Mouse (Mus musculus): ENCODE measurements around the gene Alkbh2. TPM values are rescaled to one million over a fixed set of nuclear protein-coding genes. Genes with fewer than 3 reads are reported as not detected.

Gene Alkbh2
- polyA plus RNA-seq, 1 experiment from 2014 or later = 4.8 TPM

DNA sequence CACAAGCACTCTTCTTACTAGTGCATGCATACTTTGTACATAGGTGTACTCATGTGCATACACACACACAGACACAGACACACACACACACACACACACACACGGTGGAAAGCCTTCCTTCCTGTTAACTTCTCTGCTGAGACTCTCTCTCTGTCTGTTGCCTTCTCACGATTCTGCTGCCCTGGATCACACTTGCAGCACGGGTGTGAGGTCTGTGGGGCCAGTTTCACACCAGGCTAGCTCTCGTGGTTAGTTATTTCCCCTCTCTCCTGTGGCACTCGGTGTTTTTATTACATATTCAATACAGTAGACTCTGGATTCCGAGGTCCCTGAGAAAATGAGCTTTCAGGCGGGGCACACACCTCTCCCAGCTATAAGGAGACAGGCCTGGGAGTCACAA, 11.4 kb downstream of the Alkbh2 start:
- Histone ChIP-seq H3K4me1 (ENCODE audit: control insufficient read depth, insufficient read depth, low read length) (no peaks in the 10 kb centered on the region), H3K36me3 (ENCODE audit: control insufficient read depth, insufficient read depth, low read length) (0 out of 2 replicates have a peak, but pooled peaks cover under 1% of the 10 kb centered on the region), H3K27ac (ENCODE audit: low read length) (no peak overlapping the region), H3K27me3 (ENCODE audit: control insufficient read depth, insufficient read depth, low read length) (no peaks in the 10 kb centered on the region), H3K4me2 (ENCODE audit: low read depth, low read length) (no peak overlapping the region), H3K9ac (ENCODE audit: low read length) (no peak overlapping the region), H3K9me3 (replicated peaks; ENCODE audit: control insufficient read depth, low read length) (no peaks in the 10 kb centered on the region), H3K4me3 (replicated peaks; ENCODE audit: low read length) (no peak overlapping the region)
- WGBS = 83% methylated on average over 7 of the region's 7 CpGs
- no peak for ATAC-seq (ENCODE audit: insufficient read depth, low FRiP score)

DNA sequence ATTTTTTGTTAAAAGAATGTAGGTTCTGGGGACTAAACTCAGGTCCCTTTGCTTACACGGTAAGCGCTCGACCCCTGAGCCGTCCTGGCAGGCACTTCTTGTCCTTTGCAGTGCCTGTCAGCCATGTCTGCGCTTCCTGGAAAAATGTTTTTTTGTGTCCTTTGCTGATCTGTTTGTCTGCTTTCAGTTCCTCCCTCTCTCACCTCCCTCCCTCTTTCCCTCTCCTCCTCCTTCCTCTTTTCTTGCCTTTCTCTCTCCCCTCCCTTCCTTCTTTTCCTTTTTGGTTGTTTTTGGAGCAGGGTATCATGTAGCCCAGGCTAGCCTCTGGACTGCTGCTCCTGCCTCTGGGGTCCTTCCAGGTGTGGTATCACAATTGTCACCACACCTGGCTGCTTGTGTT, 13.0 kb downstream of the Alkbh2 start:
- no peaks in the 10 kb centered on the region for H3K9me3 ChIP-seq (replicated peaks; ENCODE audit: control insufficient read depth, low read length)
- H3K4me2 ChIP-seq (ENCODE audit: low read depth, low read length) = no peak overlapping the region
- no peak overlapping the region for H3K27ac ChIP-seq (ENCODE audit: low read length)
- H3K4me1 ChIP-seq (ENCODE audit: control insufficient read depth, insufficient read depth, low read length) = no peaks in the 10 kb centered on the region
- H3K36me3 ChIP-seq (ENCODE audit: control insufficient read depth, insufficient read depth, low read length) = no peaks in the 10 kb centered on the region
- ATAC-seq (ENCODE audit: insufficient read depth, low FRiP score) = no peak
- H3K4me3 ChIP-seq (replicated peaks; ENCODE audit: low read length) = no peak overlapping the region
- no peaks in the 10 kb centered on the region for H3K27me3 ChIP-seq (ENCODE audit: control insufficient read depth, insufficient read depth, low read length)
- 83% methylated on average over 5 of the region's 5 CpGs for WGBS
- no peak overlapping the region for H3K9ac ChIP-seq (ENCODE audit: low read length)

DNA sequence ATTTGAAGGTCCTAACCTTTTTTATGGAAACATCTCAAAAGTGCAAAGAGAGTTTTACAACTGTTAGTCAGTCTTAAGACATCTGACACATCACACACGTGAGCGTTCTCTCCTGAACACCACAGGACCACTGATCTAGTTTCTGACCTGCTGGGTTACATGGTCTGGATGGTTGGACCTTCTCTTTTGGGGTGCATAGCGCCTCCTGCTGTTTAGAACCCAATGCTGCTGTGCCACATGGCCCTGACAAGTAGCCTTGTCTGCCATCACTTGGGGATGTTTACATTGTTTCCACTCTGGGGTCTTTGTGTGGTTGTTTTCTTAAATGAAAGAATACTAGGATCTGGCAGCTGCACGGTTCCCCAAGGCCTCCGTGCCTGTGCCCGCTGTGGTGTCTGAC, 14.7 kb downstream of the Alkbh2 start:
- no peaks in the 10 kb centered on the region for H3K9me3 ChIP-seq (replicated peaks; ENCODE audit: control insufficient read depth, low read length)
- H3K4me2 ChIP-seq (ENCODE audit: low read depth, low read length) = no peak overlapping the region
- no peak for ATAC-seq (ENCODE audit: insufficient read depth, low FRiP score)
- H3K36me3 ChIP-seq (ENCODE audit: control insufficient read depth, insufficient read depth, low read length) = peaks cover 13% of the 10 kb centered on the region
- 86% methylated on average over 6 of the region's 6 CpGs for WGBS
- no peaks in the 10 kb centered on the region for H3K27me3 ChIP-seq (ENCODE audit: control insufficient read depth, insufficient read depth, low read length)
- H3K9ac ChIP-seq (ENCODE audit: low read length) = no peak overlapping the region
- no peak overlapping the region for H3K4me3 ChIP-seq (replicated peaks; ENCODE audit: low read length)
- no peaks in the 10 kb centered on the region for H3K4me1 ChIP-seq (ENCODE audit: control insufficient read depth, insufficient read depth, low read length)
- H3K27ac ChIP-seq (ENCODE audit: low read length) = no peak overlapping the region

DNA sequence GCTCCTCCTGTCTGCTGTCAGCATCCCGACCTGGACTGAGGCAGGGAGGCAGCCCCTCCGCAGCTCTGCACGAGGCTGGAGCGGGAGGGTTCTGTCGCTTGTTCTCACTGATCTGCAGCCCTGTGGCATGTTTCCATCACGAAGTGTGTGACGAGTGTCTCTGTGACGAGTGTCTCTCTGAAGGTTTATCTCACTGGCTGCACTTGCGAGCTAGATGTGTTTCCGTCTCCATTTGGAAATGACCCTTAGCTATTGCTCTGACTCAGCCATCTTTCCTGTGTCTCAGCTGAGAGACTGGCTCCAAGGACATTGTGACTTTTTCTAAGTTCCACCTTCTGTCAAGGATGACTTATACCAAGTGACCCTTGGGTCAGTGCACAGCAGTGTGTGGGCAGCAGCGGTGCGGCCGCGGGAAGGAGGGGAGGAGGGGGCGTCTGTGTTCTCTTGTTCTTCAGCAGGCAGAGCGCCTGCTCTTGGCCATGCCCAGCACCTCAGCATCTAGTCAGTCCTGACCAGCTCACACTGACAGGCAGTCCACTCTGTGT, 21.6 kb downstream of the Alkbh2 start:
- Histone ChIP-seq H3K4me1 (ENCODE audit: control insufficient read depth, insufficient read depth, low read length) (no peaks in the 10 kb centered on the region), H3K27me3 (ENCODE audit: control insufficient read depth, insufficient read depth, low read length) (no peaks in the 10 kb centered on the region), H3K36me3 (ENCODE audit: control insufficient read depth, insufficient read depth, low read length) (peaks cover 18% of the 10 kb centered on the region), H3K9me3 (replicated peaks; ENCODE audit: control insufficient read depth, low read length) (no peaks in the 10 kb centered on the region), H3K27ac (ENCODE audit: low read length) (no peak overlapping the region), H3K9ac (ENCODE audit: low read length) (no peak overlapping the region), H3K4me3 (replicated peaks; ENCODE audit: low read length) (no peak overlapping the region), H3K4me2 (ENCODE audit: low read depth, low read length) (no peak overlapping the region)
- no peak for ATAC-seq (ENCODE audit: insufficient read depth, low FRiP score)
- 75% methylated on average over 16 of the region's 16 CpGs for WGBS

DNA sequence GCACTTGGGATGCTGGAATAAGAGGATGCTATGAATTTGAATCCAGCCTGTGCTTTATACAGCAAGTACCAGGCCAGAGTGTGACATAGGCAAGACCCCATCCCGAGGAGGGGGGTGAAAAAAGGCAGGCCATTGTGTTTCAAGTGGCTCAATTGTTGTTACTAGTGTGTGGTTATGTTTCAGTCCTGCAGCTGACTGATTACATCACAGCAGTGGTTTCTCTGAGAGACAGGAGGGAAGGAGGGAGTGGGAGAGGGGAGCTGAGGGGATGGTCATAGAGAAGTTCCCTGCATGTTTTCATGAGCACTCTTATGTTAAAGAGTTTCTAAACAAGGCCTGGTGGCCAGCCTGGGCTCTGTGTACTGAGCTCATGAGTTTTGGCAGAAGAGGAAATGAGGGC, 25.2 kb downstream of the Alkbh2 start:
- no peak for ATAC-seq (ENCODE audit: insufficient read depth, low FRiP score)
- WGBS = 88% methylated on average over 1 of the region's 1 CpGs
- no peak overlapping the region for H3K9ac ChIP-seq (ENCODE audit: low read length)
- H3K9me3 ChIP-seq (replicated peaks; ENCODE audit: control insufficient read depth, low read length) = no peaks in the 10 kb centered on the region
- no peak overlapping the region for H3K27ac ChIP-seq (ENCODE audit: low read length)
- H3K4me3 ChIP-seq (replicated peaks; ENCODE audit: low read length) = no peak overlapping the region
- H3K4me1 ChIP-seq (ENCODE audit: control insufficient read depth, insufficient read depth, low read length) = peaks cover 10% of the 10 kb centered on the region
- H3K4me2 ChIP-seq (ENCODE audit: low read depth, low read length) = no peak overlapping the region
- no peaks in the 10 kb centered on the region; the same call in 1 of the 2 replicates for H3K36me3 ChIP-seq (ENCODE audit: control insufficient read depth, insufficient read depth, low read length)
- no peaks in the 10 kb centered on the region for H3K27me3 ChIP-seq (ENCODE audit: control insufficient read depth, insufficient read depth, low read length)

DNA sequence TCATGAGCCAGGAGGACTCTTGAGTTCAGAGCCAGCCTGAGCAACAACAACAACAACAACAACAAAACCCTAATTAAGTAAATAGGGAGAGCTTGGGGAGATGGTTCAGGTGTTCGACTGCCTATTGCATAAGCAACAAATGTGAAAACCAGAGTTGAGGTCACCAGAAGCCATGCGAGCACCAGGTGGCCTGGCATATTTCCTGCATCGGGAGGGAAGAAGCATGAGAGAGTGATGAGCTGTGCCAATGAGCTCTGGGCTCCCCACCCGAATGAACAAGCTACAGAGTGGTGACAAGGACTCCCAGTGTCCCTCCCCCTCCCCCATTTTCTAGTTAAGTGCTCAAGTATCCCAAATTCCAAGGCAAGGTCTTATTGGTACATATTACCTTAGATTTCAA, 26.1 kb downstream of the Alkbh2 start:
- no peak overlapping the region for H3K4me2 ChIP-seq (ENCODE audit: low read depth, low read length)
- H3K4me1 ChIP-seq (ENCODE audit: control insufficient read depth, insufficient read depth, low read length) = peaks cover 10% of the 10 kb centered on the region
- H3K27me3 ChIP-seq (ENCODE audit: control insufficient read depth, insufficient read depth, low read length) = no peaks in the 10 kb centered on the region
- no peak overlapping the region for H3K9ac ChIP-seq (ENCODE audit: low read length)
- no peak overlapping the region for H3K27ac ChIP-seq (ENCODE audit: low read length)
- no peak for ATAC-seq (ENCODE audit: insufficient read depth, low FRiP score)
- H3K9me3 ChIP-seq (replicated peaks; ENCODE audit: control insufficient read depth, low read length) = no peaks in the 10 kb centered on the region
- WGBS = 82% methylated on average over 4 of the region's 4 CpGs
- no peaks in the 10 kb centered on the region for H3K36me3 ChIP-seq (ENCODE audit: control insufficient read depth, insufficient read depth, low read length)
- H3K4me3 ChIP-seq (replicated peaks; ENCODE audit: low read length) = no peak overlapping the region

DNA sequence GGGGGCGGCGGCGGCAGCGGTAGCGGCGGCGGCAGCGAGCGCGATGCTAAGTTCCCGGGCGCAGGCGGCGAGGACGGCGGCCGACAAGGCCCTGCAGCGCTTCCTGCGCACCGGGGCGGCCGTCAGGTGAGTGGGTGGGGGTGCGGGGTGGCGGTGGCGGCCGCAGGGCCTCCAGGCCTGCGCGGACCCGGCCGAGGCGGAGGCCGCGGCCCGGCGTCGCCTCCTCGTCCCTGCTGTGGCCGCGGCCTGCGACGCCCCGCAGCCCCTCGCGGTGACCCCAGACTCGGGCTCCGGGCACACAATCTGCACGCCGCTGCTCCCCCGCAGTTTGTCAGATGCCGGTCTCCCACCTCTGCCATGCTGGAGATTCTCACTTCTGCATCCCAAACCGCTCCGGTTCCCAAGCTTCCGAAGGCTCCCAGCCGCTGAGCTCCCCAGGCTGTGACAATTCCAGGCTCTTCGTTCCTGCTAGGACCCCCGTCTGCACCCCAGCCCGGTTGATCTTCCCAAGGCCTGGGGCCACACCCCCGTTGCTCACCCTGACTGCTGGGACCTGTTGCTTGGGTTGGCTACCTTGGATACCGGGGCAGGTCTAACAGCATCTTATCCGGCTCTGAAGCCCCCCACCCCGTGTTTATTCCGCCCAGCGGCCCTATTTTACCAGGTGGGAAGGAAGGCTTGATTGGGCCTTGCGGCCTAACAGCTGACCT, 27.5 kb downstream of the Alkbh2 start:
- peak; percentile 63; the same call in 1 of the 2 replicates for ATAC-seq (ENCODE audit: insufficient read depth, low FRiP score)
- H3K27ac ChIP-seq (ENCODE audit: low read length) = peak overlapping the region; percentile 50
- peak overlapping the region; percentile 94 for H3K4me3 ChIP-seq (replicated peaks; ENCODE audit: low read length)
- peak overlapping the region; percentile 96 for H3K9ac ChIP-seq (ENCODE audit: low read length)
- peaks cover 10% of the 10 kb centered on the region for H3K4me1 ChIP-seq (ENCODE audit: control insufficient read depth, insufficient read depth, low read length)
- WGBS = 3% methylated on average over 64 of the region's 64 CpGs
- no peaks in the 10 kb centered on the region for H3K36me3 ChIP-seq (ENCODE audit: control insufficient read depth, insufficient read depth, low read length)
- peak overlapping the region; percentile 96 for H3K4me2 ChIP-seq (ENCODE audit: low read depth, low read length)
- H3K27me3 ChIP-seq (ENCODE audit: control insufficient read depth, insufficient read depth, low read length) = no peaks in the 10 kb centered on the region
- no peaks in the 10 kb centered on the region for H3K9me3 ChIP-seq (replicated peaks; ENCODE audit: control insufficient read depth, low read length)

DNA sequence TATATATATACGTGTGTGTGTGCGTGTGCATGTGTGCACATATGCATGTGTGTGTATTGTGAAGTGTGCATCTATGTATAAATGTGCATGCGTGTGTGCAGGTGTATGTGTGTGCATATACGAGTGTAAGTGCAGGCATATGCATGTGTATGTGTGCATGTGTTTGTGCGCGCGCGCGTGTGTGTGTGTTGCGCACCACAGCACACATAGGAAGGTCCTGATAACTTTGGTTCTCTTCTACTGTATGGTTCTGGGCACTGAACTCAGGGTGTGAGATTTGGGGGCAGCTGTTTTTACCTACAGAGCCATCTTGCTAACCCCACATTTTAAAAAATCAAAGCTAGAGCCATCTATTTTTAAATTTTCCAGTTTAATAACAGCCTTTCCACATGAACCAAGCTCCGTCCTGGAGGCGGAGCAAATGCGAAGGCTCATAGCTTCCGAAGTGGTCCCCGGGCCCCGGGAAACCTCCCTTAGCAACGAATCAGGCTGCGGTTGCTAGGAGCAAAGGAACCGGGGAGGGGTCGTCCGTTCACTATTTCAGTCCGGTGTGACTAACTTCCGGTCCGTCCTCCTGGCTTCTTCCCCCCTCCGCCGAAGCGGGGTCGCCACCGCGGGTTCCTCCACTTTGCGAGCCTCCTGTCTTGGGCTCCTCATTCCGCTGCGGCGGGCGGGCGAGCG, 28.2 kb downstream of the Alkbh2 start:
- peak overlapping the region; percentile 94 for H3K4me3 ChIP-seq (replicated peaks; ENCODE audit: low read length)
- no peaks in the 10 kb centered on the region for H3K27me3 ChIP-seq (ENCODE audit: control insufficient read depth, insufficient read depth, low read length)
- ATAC-seq (ENCODE audit: insufficient read depth, low FRiP score) = peak; percentile 88
- H3K27ac ChIP-seq (ENCODE audit: low read length) = peak overlapping the region; percentile 50
- no peaks in the 10 kb centered on the region for H3K36me3 ChIP-seq (ENCODE audit: control insufficient read depth, insufficient read depth, low read length)
- 7% methylated on average over 37 of the region's 37 CpGs for WGBS
- peak overlapping the region; percentile 96 for H3K9ac ChIP-seq (ENCODE audit: low read length)
- H3K9me3 ChIP-seq (replicated peaks; ENCODE audit: control insufficient read depth, low read length) = no peaks in the 10 kb centered on the region
- H3K4me2 ChIP-seq (ENCODE audit: low read depth, low read length) = peak overlapping the region; percentile 96
- H3K4me1 ChIP-seq (ENCODE audit: control insufficient read depth, insufficient read depth, low read length) = peaks cover 10% of the 10 kb centered on the region

DNA sequence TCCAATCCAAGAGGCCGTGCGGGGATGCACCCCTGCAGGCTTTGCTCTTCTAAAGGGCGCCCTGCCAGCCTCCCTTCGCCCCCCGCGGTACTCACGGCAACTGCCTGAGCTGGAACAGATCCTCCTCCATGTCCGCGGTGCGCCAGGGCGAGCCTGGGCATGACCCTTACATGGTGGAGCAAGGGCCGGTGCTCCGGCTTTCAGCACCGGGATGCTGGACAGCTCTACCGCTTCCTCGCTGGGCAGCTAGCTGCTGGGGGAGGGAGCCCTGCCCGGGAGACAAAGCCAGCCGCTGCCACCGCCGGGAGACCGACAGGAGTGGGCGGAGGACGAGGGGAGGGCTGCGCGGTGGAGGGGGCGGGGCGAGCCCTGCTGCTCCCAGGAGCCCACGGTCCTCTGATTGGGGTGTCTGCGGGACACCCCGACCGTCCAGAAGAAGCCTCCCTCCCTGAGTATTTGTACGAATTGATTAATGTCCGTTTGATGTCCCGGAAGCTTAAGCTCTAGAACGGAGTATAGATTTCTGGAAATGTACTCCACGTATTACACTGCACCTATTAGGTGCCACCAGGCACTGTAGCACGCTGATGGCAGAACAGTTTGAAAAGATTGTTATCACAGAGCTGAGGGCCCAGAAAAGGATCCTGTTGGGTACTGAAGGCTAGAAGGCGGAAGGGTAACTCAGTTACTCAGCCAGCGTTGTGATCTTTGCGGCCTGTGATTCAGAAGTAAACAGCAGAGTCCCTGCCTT, 36.8 kb downstream of the Alkbh2 start, which contains the start of gene Svop:
Svop (minus strand) TSS at position 514 of the 751 bp plus-strand sequence.
- Histone ChIP-seq H3K4me1 (ENCODE audit: control insufficient read depth, insufficient read depth, low read length) (no peaks in the 10 kb centered on the region), H3K27ac (ENCODE audit: low read length) (no peak within 1 kb of the TSS), H3K4me2 (ENCODE audit: low read depth, low read length) (peak within 1 kb of the TSS; percentile 45), H3K9me3 (replicated peaks; ENCODE audit: control insufficient read depth, low read length) (no peaks in the 10 kb centered on the region), H3K36me3 (ENCODE audit: control insufficient read depth, insufficient read depth, low read length) (no peaks in the 10 kb centered on the region), H3K9ac (ENCODE audit: low read length) (no peak within 1 kb of the TSS), H3K27me3 (ENCODE audit: control insufficient read depth, insufficient read depth, low read length) (no peaks in the 10 kb centered on the region), H3K4me3 (replicated peaks; ENCODE audit: low read length) (peak within 1 kb of the TSS; percentile 25)
- 2% methylated on average over 40 of the region's 40 CpGs for WGBS
- no peak for ATAC-seq (ENCODE audit: insufficient read depth, low FRiP score)

Measured in stomach, embryonic 16.5 days (tissue).